Mouse (Mus musculus) induced T-regulatory cell, adult 2 months (primary cell): ENCODE measurements at regions not wholly inside any gene's neighbourhood (a gene's known extent, or its start where the extent isn't known, plus 50 kb on each side); places are given as distances from the start of the nearest gene placed in this dataset.

ENCODE experiments used
- DNase-seq: peaks from one replicate; pipeline ENCODE4 v3.0.0-alpha.2; 2012; ENCODE audit warnings: low read depth

GRCm38 (mm10) chr19:56177231-56177745, 109.6 kb upstream of the Habp2 start:
- DNase-seq, result no peak

DNA sequence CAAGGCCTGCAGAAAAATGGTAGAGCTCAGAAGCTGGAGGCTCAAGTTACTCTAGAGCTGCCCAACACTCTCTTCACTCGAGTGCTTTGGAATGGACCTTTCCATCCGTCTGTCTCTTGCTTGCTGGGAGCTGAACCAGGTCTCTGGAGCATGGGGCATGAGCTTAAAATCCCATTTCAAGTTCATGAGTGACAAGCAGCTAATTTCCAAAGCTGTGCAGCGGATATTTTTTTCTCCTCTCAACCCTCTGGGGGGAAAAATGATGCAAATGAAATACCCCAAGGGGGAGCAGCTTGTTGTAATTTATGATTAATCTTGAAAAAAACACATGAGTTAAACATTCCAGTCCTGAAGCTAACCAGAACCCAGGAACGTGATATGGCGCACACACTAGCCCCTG, 101.2 kb upstream of the Habp2 start:
- no peak for DNase-seq

DNA sequence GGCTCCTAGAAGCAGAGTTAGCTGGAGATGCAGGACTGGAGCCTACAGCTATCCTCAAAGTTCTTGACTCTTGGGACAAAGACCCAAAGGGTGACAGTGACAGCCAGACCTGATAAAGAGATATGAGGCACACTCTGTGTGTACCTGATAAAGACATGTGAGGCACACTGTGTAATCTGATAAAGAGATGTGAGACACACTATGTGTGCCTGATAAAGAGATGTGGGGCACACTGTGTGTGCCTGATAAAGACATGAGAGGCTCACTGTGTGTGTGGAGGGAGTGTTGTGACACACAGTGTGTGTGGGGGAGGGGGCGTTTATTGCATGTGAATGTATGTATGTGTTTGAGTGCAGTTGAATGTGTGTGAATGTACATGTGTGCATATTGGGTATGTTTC, 97.8 kb upstream of the Habp2 start:
- no peak for DNase-seq

DNA sequence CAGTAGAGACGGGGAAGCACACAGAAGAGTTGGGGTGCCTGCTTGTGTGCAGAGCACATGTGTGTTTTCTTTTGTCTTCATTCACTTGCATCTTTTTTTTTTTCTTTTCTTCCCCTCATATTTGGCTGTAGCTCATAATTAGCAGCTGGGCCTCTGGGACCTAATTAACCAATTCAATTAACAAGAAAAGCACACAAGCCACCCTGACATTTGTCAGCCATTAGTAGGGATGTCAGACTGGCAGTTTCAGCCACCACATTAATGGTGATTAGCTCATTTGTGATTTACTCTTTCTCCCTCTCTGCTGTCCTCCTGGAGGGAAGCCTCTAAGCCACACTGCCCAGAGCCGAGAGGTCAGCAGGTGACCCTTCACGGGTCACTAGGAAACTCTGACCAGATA, 96.7 kb upstream of the Habp2 start:
- DNase-seq, result no peak

- DNase-seq, result no peak
Observed at GRCm38 (mm10) chr19:56198474-56199236, 88.3 kb upstream of the Habp2 start.

GRCm38 (mm10) chr19:56199401-56200150, 87.4 kb upstream of the Habp2 start:
- no peak for DNase-seq

DNA sequence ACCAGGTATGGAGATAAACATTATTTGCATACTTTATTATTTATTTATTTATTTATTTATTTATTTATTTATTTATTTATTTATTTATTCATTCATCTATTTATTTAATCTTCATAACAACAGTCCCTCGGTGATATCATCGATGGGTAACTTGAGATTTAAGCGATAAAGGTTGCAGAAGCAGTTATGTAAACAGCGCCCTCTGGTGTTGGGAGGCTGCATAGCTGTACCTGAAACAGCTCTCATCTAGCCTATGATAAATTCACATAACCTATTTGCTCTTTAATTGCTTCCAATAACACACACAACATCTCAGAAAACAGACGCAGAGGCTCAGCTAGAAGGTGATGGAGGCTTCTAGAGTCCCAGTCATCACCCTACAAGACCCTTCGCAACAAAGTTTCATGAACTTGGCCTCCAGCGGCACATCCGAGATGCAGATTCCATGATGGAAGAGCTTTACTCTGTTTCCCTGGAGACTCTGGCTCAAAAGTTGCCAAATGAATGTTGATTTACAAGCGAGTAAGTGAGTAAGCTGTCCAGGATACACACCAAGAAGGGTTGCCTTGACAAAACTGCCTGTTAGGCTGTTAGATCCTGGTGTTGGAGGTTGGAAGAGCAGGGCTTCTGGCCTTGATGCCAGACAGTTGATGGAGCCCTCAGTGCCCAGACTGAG, 85.8 kb upstream of the Habp2 start:
- peak; percentile 63 for DNase-seq

DNA sequence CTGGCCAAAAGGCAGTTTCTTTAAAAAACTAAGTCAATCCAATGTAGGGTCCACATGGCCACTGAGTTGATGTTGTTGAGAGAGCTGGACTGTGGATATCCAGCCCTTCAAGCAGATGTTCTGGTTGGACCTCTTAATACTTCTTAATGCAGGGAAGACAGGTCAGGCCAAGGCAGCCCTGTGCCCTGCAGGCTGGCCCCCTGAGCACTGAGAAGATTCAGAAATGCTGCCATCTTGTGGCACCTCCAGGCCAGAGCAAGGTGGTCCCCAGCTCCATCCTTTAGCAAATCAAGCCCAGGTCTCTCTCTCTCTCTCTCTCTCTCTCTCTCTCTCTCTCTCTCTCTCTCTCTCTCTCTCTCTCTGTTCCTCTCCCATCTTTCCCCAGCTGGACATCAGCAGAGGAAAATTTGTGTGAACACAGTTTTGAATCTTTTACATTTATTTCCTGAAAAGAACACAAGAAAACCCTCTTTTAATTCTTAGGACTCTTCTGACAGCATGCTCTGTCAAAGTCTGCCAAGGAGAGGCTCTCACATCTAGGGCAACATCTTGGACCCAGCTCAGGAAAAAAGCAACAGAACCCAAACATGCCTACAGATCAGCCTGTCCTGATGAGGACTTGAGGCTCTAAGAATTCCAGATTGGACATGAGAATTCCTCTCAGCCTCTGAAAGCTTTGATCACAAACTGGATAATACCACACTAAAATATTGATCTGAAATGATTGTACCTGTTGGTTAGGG, 85.0 kb upstream of the Habp2 start:
- peak; percentile 33 for DNase-seq

DNA sequence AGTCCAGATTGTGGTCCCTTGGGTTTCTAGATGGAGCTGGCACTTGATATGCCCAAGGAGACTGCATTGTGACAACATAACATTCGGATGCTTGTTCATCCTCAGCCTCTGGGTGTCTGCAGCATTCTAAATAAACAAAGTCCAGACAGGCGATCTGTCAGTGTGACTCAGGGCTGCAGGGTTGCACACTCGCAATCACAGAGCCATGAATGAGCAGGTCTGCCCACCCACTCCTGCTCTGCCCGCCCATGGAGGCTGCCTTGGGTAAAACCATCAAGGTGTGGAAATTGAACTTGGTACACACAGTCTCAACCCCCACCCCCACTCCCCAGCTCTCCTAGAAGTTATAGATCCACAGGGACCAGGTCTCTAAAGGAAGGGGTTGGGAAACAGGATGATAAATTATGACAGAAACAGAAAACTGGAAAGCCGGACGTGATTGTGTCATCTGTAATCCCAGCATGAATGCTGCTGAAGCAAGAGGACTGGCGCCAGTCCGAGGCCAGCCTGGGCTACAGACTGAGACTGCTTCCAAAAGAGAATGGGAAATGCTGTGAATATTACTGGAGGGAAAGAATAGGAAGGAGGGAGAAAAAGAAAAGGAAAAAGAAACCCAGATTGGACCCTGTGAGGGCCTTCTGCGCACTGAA, 84.3 kb upstream of the Habp2 start:
- no peak for DNase-seq

- no peak for DNase-seq
Observed at GRCm38 (mm10) chr19:56218536-56218935, 68.4 kb upstream of the Habp2 start.

GRCm38 (mm10) chr19:56220724-56221407, 66.1 kb upstream of the Habp2 start:
- no peak for DNase-seq

DNA sequence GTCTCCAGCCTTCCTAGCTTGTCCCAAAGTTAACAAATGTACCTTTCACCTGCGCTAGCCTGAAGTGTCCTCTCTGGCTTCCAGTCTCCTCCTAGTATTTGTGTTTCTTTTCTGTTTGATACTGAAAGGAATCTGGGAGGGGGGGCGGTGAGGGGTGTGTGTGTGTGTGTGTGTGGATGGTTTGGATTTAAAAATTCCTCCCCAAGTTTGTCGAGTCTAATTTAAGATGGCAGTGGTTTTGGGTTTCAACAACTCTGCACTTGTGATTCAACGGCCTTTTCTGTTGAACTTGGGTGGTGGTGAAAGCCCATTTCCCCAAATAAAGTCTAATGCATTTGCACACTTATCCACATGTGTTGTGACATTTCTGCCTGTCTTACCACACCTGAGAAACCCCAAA, 64.4 kb upstream of the Habp2 start:
- DNase-seq, result no peak

GRCm38 (mm10) chr19:56225039-56225438, 61.9 kb upstream of the Habp2 start:
- no peak for DNase-seq

- DNase-seq, result no peak
Observed at GRCm38 (mm10) chr19:56225518-56225917, 61.4 kb upstream of the Habp2 start.

GRCm38 (mm10) chr19:56228586-56228985, 58.4 kb upstream of the Habp2 start:
- DNase-seq, result no peak

GRCm38 (mm10) chr19:56231430-56231829, 55.5 kb upstream of the Habp2 start:
- DNase-seq, result no peak

DNA sequence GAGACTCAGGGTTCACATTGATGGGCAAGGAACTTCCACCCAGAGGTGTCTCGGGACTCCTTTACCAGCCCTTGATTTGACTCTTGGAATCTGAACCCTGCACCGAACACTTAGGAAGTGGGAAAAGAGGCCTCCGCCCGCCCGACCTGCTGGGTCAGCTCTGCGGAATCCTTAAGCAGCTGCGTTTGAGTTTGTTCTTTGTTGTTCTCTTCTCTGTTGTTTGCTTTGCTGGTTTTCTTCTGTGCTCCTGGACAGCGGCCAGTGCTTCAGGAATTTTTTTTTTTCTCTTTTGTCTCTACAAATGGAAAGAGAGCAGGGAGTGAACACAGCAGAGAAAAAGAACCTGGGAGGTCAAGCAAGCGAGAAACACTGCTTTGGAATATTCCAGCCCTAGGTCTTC, 55.1 kb upstream of the Habp2 start:
- no peak for DNase-seq

- no peak for DNase-seq
Observed at GRCm38 (mm10) chr19:56232269-56232668, 54.7 kb upstream of the Habp2 start.

DNA sequence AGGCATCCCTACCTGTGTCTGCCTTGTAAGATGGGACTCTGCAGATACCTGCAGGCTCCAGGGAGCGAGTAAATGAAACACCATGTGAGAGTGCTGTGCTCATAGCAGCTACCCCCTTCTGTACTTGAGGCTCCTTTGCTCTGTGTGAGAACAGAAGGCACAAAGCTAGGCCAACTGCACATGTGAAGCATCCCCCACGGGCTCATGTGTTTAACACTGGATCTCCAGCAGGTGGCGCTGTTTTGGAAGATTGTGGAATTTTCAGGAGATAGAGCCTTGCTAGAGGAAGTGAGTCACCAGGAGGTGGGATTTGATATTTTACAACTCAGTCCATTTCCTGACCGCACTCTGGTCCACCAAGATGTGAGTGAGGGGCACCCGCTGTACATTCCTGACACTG, 54.0 kb upstream of the Habp2 start:
- DNase-seq, result no peak

DNA sequence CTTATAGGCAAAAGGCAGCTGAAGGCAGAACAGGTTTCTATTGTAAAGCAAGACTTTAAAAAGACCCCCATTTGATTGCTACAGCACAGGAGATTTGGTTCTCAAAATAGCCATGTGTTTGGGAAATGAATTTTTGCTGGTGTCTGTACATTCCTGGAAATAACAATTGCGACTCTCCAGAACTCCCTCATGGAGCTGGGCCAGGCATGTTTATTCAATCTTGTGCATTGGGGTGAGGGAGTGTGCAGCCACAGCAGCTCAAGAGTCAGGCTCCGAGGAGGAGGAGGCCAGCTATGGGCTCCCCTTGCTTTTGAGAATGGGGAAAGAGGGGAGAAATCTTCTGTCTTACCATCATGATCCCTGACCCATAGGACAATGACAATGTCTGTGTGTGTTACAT, 51.9 kb upstream of the Habp2 start:
- DNase-seq, result no peak
